Mouse (Mus musculus) hindbrain, embryonic 14.5 days (tissue): Measurements from ENCODE around the gene Fasn. TPM values are rescaled to one million over a fixed set of nuclear protein-coding genes. Genes with fewer than 3 reads are reported as not detected.

Experiments used
- ATAC-seq: fragments of 200-750 bp; cut with Nextera tagmentation; 2 replicates; pipeline ENCODE4 v1.8.0; 2017; ENCODE audit warnings: moderate number of reproducible peaks, mild to moderate bottlenecking, moderate TSS enrichment, moderate library complexity; ENCODE audit not compliant: low FRiP score
- DNase-seq: peaks from one replicate; pipeline ENCODE4 v3.0.0-alpha.2; 2015; ENCODE audit warnings: low spot score
- H3K27ac ChIP-seq: fragments of 300-500 bp; sonication (generic); 2 replicates; pipeline ENCODE4 v1.5.1; 2014; ENCODE audit warnings: mild to moderate bottlenecking, moderate library complexity
- H3K27me3 ChIP-seq: fragments of 300-500 bp; sonication (generic); 2 replicates; pipeline ENCODE4 v1.6.1; 2014; ENCODE audit warnings: mild to moderate bottlenecking, low read length, mixed read lengths; ENCODE audit not compliant: control insufficient read depth, insufficient read depth
- H3K36me3 ChIP-seq: fragments of 300-500 bp; sonication (generic); replicated peaks from 2 replicates; pipeline ENCODE4 v1.6.1; 2014; ENCODE audit not compliant: control insufficient read depth, insufficient read depth
- H3K4me1 ChIP-seq: fragments of 300-500 bp; sonication (generic); replicated peaks from 2 replicates; pipeline ENCODE4 v1.6.1; 2014; ENCODE audit warnings: antibody characterized with exemption, low read length, mixed read lengths; ENCODE audit not compliant: control insufficient read depth, insufficient read depth
- H3K4me2 ChIP-seq: fragments of 300-500 bp; sonication (generic); replicated peaks from 2 replicates; pipeline ENCODE4 v1.6.1; 2014; ENCODE audit warnings: mild to moderate bottlenecking, moderate library complexity
- H3K4me3 ChIP-seq: fragments of 300-500 bp; sonication (generic); replicated peaks from 2 replicates; pipeline ENCODE4 v1.5.1; 2014; ENCODE audit warnings: mild to moderate bottlenecking, low read length
- H3K9ac ChIP-seq: fragments of 300-500 bp; sonication (generic); 2 replicates; pipeline ENCODE4 v1.6.1; 2014
- H3K9me3 ChIP-seq: fragments of 300-500 bp; sonication (generic); 2 replicates; pipeline ENCODE4 v1.6.1; 2016; ENCODE audit warnings: low read length; ENCODE audit not compliant: control insufficient read depth
- WGBS: fragments of 180-500 bp; shearing (Covaris S2); extraction: QIAGEN DNeasy Blood & Tissue Kit; methylation state at CpG from one replicate; pipeline ENCODE4 v1.1.7; 2014; 5-methylcytosine and 5-hydroxymethylcytosine counted together
- polyA plus RNA-seq: library from polyadenylated mRNA; unstranded; fragments of >200 nt; fragmentation: Nextera tagmentation; extraction: Ambion mirVana; gene quantifications from 2 replicates; pipeline ENCODE4 v1.2.1, GENCODE M21; 2014

Gene Fasn
- polyA plus RNA-seq, 1 experiment from 2014 or later = 119 TPM

GRCm38 (mm10) chr11:120822321-120822720 is 2.0 kb downstream of the Fasn start:
- peak overlapping the region; percentile 95 for H3K4me2 ChIP-seq
- H3K27ac ChIP-seq = no peak overlapping the region
- DNase-seq = no peak
- 70% methylated on average over 4 of the region's 4 CpGs for WGBS
- no peaks in the 10 kb centered on the region for H3K9me3 ChIP-seq
- H3K9ac ChIP-seq = peak overlapping the region; percentile 93
- H3K4me3 ChIP-seq = peak overlapping the region; percentile 82
- H3K4me1 ChIP-seq = peaks cover 35% of the 10 kb centered on the region
- no peaks in the 10 kb centered on the region for H3K27me3 ChIP-seq
- H3K36me3 ChIP-seq = peaks cover 54% of the 10 kb centered on the region
- ATAC-seq = no peak

- no peak for DNase-seq
- H3K4me1 ChIP-seq = peaks cover 35% of the 10 kb centered on the region
- no peaks in the 10 kb centered on the region for H3K27me3 ChIP-seq
- WGBS = 74% methylated on average over 14 of the region's 14 CpGs
- ATAC-seq = no peak
- H3K9me3 ChIP-seq = no peaks in the 10 kb centered on the region
- peak overlapping the region; percentile 93; the same call in 1 of the 2 replicates for H3K9ac ChIP-seq
- H3K4me3 ChIP-seq = peak overlapping the region; percentile 82
- no peak overlapping the region for H3K27ac ChIP-seq
- H3K36me3 ChIP-seq = peaks cover 64% of the 10 kb centered on the region
- H3K4me2 ChIP-seq = peak overlapping the region; percentile 95
Observed at GRCm38 (mm10) chr11:120821076-120821922, 3.0 kb downstream of the Fasn start.

GRCm38 (mm10) chr11:120820546-120820945 is 3.8 kb downstream of the Fasn start:
- Histone ChIP-seq H3K4me3 (no peak overlapping the region), H3K4me1 (peaks cover 30% of the 10 kb centered on the region), H3K9me3 (no peaks in the 10 kb centered on the region), H3K27me3 (no peaks in the 10 kb centered on the region), H3K27ac (no peak overlapping the region), H3K4me2 (peak overlapping the region; percentile 95; the same call in 1 of the 2 replicates), H3K36me3 (peaks cover 72% of the 10 kb centered on the region), H3K9ac (no peak overlapping the region)
- 88% methylated on average over 14 of the region's 14 CpGs for WGBS
- DNase-seq (no peak), ATAC-seq (no peak)

GRCm38 (mm10) chr11:120819556-120819955 is 4.8 kb downstream of the Fasn start:
- H3K4me3 ChIP-seq = no peak overlapping the region
- ATAC-seq = no peak

GRCm38 (mm10) chr11:120818251-120818650 is 6.1 kb downstream of the Fasn start:
- Histone ChIP-seq H3K4me2 (no peak overlapping the region), H3K9me3 (no peaks in the 10 kb centered on the region), H3K27ac (no peak overlapping the region), H3K9ac (no peak overlapping the region), H3K27me3 (no peaks in the 10 kb centered on the region), H3K4me3 (no peak overlapping the region), H3K36me3 (peaks cover 95% of the 10 kb centered on the region), H3K4me1 (peaks cover 23% of the 10 kb centered on the region)
- 99% methylated on average over 13 of the region's 13 CpGs for WGBS
- DNase-seq = no peak
- ATAC-seq = no peak

More at GRCm38 (mm10) chr11:120819556-120819955, 4.8 kb downstream of the Fasn start:
- Histone ChIP-seq H3K4me1 (peaks cover 23% of the 10 kb centered on the region), H3K9ac (no peak overlapping the region), H3K9me3 (no peaks in the 10 kb centered on the region), H3K27me3 (no peaks in the 10 kb centered on the region), H3K36me3 (peaks cover 82% of the 10 kb centered on the region), H3K4me2 (no peak overlapping the region), H3K27ac (no peak overlapping the region)
- 92% methylated on average over 6 of the region's 6 CpGs for WGBS
- DNase-seq = no peak

GRCm38 (mm10) chr11:120817358-120817757 is 7.0 kb downstream of the Fasn start:
- 95% methylated on average over 6 of the region's 6 CpGs for WGBS
- Histone ChIP-seq H3K4me3 (no peak overlapping the region), H3K9me3 (no peaks in the 10 kb centered on the region), H3K27ac (no peak overlapping the region), H3K9ac (no peak overlapping the region), H3K4me2 (no peak overlapping the region), H3K4me1 (peaks cover 17% of the 10 kb centered on the region), H3K36me3 (peaks cover 100% of the 10 kb centered on the region), H3K27me3 (no peaks in the 10 kb centered on the region)
- ATAC-seq (no peak), DNase-seq (no peak)

GRCm38 (mm10) chr11:120812068-120812467 is 12.3 kb downstream of the Fasn start:
- H3K9ac ChIP-seq = no peak overlapping the region
- H3K27ac ChIP-seq = no peak overlapping the region
- H3K9me3 ChIP-seq = no peaks in the 10 kb centered on the region
- 96% methylated on average over 16 of the region's 16 CpGs for WGBS
- peaks cover 100% of the 10 kb centered on the region for H3K36me3 ChIP-seq
- no peaks in the 10 kb centered on the region for H3K27me3 ChIP-seq
- H3K4me3 ChIP-seq = no peak overlapping the region
- no peak for DNase-seq
- no peaks in the 10 kb centered on the region for H3K4me1 ChIP-seq
- no peak overlapping the region for H3K4me2 ChIP-seq
- no peak for ATAC-seq

- Histone ChIP-seq H3K27me3 (no peaks in the 10 kb centered on the region), H3K4me2 (no peak overlapping the region), H3K27ac (no peak overlapping the region), H3K4me1 (no peaks in the 10 kb centered on the region), H3K36me3 (peaks cover 82% of the 10 kb centered on the region), H3K4me3 (no peak overlapping the region), H3K9ac (no peak overlapping the region), H3K9me3 (no peaks in the 10 kb centered on the region)
- no peak for DNase-seq
- 97% methylated on average over 12 of the region's 12 CpGs for WGBS
- ATAC-seq = no peak
Observed at GRCm38 (mm10) chr11:120808010-120808409, 16.3 kb downstream of the Fasn start.

GRCm38 (mm10) chr11:120805375-120806298 is 18.7 kb downstream of the Fasn start:
- Histone ChIP-seq H3K36me3 (peaks cover 59% of the 10 kb centered on the region), H3K9ac (no peak overlapping the region), H3K27ac (no peak overlapping the region), H3K4me1 (no peaks in the 10 kb centered on the region), H3K27me3 (no peaks in the 10 kb centered on the region), H3K4me3 (no peak overlapping the region), H3K4me2 (no peak overlapping the region), H3K9me3 (no peaks in the 10 kb centered on the region)
- no peak for DNase-seq
- 85% methylated on average over 7 of the region's 7 CpGs for WGBS
- no peak for ATAC-seq
